Mouse (Mus musculus) lung, postnatal 0 days (tissue): ENCODE results near the gene Madd. TPM values are rescaled to one million over a fixed set of nuclear protein-coding genes. Genes with fewer than 3 reads are reported as not detected.

ENCODE experiments used
- ATAC-seq: fragments of 200-750 bp; cut with Nextera tagmentation; 2 replicates; pipeline ENCODE4 v1.8.0; 2017; ENCODE audit warnings: moderate library complexity
- DNase-seq: peaks from one replicate; pipeline ENCODE4 v3.0.0-alpha.2; 2016; ENCODE audit warnings: low spot score
- H3K27ac ChIP-seq: fragments of 300-500 bp; sonication (generic); 2 replicates; pipeline ENCODE4 v1.5.1; 2014; ENCODE audit warnings: antibody characterized with exemption, mild to moderate bottlenecking, low read length, mixed read lengths
- H3K27me3 ChIP-seq: fragments of 300-500 bp; sonication (generic); replicated peaks from 2 replicates; pipeline ENCODE4 v1.6.1; 2014; ENCODE audit warnings: low read length, mixed read lengths; ENCODE audit not compliant: insufficient read depth
- H3K36me3 ChIP-seq: fragments of 300-500 bp; sonication (generic); 2 replicates; pipeline ENCODE4 v1.6.1; 2014; ENCODE audit warnings: low read length, mixed read lengths; ENCODE audit not compliant: insufficient read depth
- H3K4me1 ChIP-seq: fragments of 300-500 bp; sonication (generic); 2 replicates; pipeline ENCODE4 v1.6.1; 2014; ENCODE audit warnings: antibody characterized with exemption, low read depth, low read length, mixed read lengths; ENCODE audit not compliant: insufficient read depth
- H3K4me2 ChIP-seq: fragments of 300-500 bp; sonication (generic); replicated peaks from 2 replicates; pipeline ENCODE4 v1.6.1; 2014; ENCODE audit warnings: low read depth, mild to moderate bottlenecking, low read length, moderate library complexity, mixed read lengths
- H3K4me3 ChIP-seq: fragments of 300-500 bp; sonication (generic); 2 replicates; pipeline ENCODE4 v1.5.1; 2014; ENCODE audit warnings: low read depth, low read length
- H3K9ac ChIP-seq: fragments of 300-500 bp; sonication (generic); replicated peaks from 2 replicates; pipeline ENCODE4 v1.6.1; 2014; ENCODE audit warnings: low read depth, mild to moderate bottlenecking
- H3K9me3 ChIP-seq: fragments of 300-500 bp; sonication (generic); 2 replicates; pipeline ENCODE4 v1.6.1; 2016; ENCODE audit warnings: low read length, mixed read lengths
- CTCF ChIP-seq: IDR thresholded peaks from 2 replicates; pipeline ENCODE4 v1.5.1; 2016; ENCODE audit warnings: antibody characterized with exemption, mild to moderate bottlenecking
- EP300 ChIP-seq: IDR thresholded peaks from 2 replicates; pipeline ENCODE4 v1.6.1; 2016; ENCODE audit warnings: antibody characterized with exemption, mild to moderate bottlenecking, control low read depth
- WGBS: fragments of 180-500 bp; shearing (Covaris S2); extraction: QIAGEN DNeasy Blood & Tissue Kit; methylation state at CpG from one replicate; pipeline ENCODE4 v1.1.7; 2014; 5-methylcytosine and 5-hydroxymethylcytosine counted together
- polyA plus RNA-seq: library from polyadenylated mRNA; unstranded; fragments of >200 nt; fragmentation: Nextera tagmentation; extraction: Ambion mirVana; gene quantifications from 2 replicates; pipeline ENCODE4 v1.2.1, GENCODE M21; 2015

Madd gene
- polyA plus RNA-seq, 1 experiment from 2014 or later: 7.6 TPM

DNA sequence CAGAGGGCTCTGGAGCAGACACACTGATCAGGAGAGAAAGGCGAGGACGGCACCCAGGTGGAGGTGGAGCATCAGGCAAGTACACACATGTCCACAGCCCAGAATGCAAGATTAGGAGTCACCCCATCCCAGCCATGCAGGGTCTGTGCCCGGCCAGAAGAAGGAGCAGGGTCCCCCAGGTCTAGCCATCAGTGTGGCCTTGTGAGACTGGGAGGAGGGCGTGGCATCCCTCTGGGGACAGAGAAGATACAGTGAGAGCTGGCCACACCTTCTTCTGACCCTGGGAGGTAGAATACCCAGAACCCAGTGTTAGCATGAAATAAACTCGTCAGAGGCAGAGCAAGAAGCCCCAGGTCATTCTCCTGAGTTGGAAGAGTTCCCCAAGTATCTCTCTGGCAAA lies 44.3 kb downstream of the Madd start:
- H3K4me1 ChIP-seq: no peaks in the 10 kb centered on the region
- H3K9ac ChIP-seq: no peak overlapping the region
- H3K27me3 ChIP-seq: no peaks in the 10 kb centered on the region
- H3K36me3 ChIP-seq: peaks cover 13% of the 10 kb centered on the region; the same call in 1 of the 2 replicates
- ATAC-seq: no peak
- TF ChIP-seq EP300 (no peak), CTCF (no peak)
- no peak overlapping the region for H3K4me2 ChIP-seq
- no peak for DNase-seq
- WGBS: 74% methylated on average over 5 of the region's 5 CpGs
- no peak overlapping the region for H3K27ac ChIP-seq
- H3K4me3 ChIP-seq: no peak overlapping the region
- no peaks in the 10 kb centered on the region for H3K9me3 ChIP-seq

DNA sequence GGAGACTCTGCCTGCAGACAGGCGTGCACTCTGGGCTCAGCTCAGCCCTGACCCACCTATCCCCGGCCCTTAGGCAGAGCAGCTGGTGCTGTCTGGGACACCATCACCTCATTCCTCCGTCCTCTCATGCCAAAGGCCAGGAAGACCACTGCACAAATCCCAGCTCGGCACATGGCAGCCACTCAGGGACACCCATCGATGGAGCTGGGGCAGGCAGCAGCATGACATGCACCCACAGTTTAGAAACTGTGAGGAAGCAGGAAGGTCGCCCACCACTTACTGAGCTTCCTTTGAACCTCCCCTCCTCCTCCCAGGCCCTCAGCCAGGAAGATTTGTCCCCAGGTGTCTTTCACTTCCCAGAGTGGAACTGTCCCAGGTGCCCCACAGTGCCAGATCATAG lies 46.2 kb downstream of the Madd start:
- H3K4me3 ChIP-seq: no peak overlapping the region
- no peaks in the 10 kb centered on the region for H3K9me3 ChIP-seq
- WGBS: 54% methylated on average over 6 of the region's 6 CpGs
- 0 out of 2 replicates have a peak, but pooled peaks cover 9% of the 10 kb centered on the region for H3K36me3 ChIP-seq
- H3K27ac ChIP-seq: no peak overlapping the region
- DNase-seq (no peak), ATAC-seq (no peak)
- H3K4me1 ChIP-seq: no peaks in the 10 kb centered on the region
- TF ChIP-seq EP300 (no peak), CTCF (no peak)
- no peak overlapping the region for H3K4me2 ChIP-seq
- H3K9ac ChIP-seq: no peak overlapping the region
- H3K27me3 ChIP-seq: no peaks in the 10 kb centered on the region

GRCm38 (mm10) chr2:91136513-91137412 lies 46.9 kb downstream of the Madd start:
- H3K9ac ChIP-seq: no peak overlapping the region
- TF ChIP-seq CTCF (no peak), EP300 (no peak)
- H3K4me1 ChIP-seq: no peaks in the 10 kb centered on the region
- ATAC-seq (no peak), DNase-seq (no peak)
- H3K4me3 ChIP-seq: no peak overlapping the region
- 0 out of 2 replicates have a peak, but pooled peaks cover 9% of the 10 kb centered on the region for H3K36me3 ChIP-seq
- H3K4me2 ChIP-seq: no peak overlapping the region
- no peaks in the 10 kb centered on the region for H3K9me3 ChIP-seq
- no peaks in the 10 kb centered on the region for H3K27me3 ChIP-seq
- H3K27ac ChIP-seq: no peak overlapping the region
- 67% methylated on average over 11 of the region's 11 CpGs for WGBS

DNA sequence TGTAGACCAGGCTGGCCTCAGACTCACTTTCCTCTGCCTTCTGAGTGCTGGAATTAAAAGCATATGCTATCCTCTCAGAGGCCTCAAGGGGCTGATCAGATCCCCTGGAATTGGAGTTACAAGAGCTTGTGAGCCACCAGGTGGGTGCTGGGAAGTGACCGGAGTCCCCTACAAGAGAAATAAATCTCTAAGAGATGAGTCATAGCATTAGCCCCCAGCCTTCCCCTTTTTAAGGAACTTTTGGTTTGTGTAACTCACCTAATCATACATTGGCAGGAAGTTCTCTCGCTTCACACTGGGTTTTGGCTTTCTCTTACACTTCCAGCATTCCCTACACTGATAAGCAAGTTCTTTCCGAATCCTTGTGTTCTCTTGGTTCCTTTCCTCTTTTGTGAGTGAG lies 51.6 kb downstream of the Madd start:
- no peak for TF ChIP-seq CTCF
- TF ChIP-seq EP300: no peak
- Histone ChIP-seq H3K36me3 (no peaks in the 10 kb centered on the region), H3K4me2 (no peak overlapping the region), H3K9ac (no peak overlapping the region), H3K4me1 (no peaks in the 10 kb centered on the region), H3K9me3 (no peaks in the 10 kb centered on the region), H3K27me3 (no peaks in the 10 kb centered on the region), H3K4me3 (no peak overlapping the region), H3K27ac (no peak overlapping the region)
- WGBS: 55% methylated on average over 3 of the region's 3 CpGs
- ATAC-seq (no peak), DNase-seq (peak; percentile 9)

DNA sequence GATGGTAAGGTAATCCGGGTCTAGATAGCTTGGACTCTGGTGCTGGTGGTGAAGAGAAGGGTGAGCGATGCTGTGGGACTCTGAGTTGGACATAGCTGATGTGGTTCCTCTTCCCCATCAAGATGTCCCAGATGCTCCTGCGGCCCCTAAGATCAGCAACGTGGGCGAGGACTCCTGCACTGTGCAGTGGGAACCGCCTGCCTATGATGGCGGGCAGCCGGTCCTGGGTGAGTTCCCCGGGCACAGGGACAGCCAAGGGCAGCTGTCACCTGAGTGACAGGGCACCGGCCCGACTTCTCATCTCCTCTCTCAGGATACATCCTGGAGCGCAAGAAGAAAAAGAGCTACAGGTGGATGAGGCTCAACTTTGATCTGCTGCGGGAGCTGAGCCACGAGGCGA lies 52.4 kb downstream of the Madd start:
- no peak overlapping the region for H3K4me2 ChIP-seq
- H3K9ac ChIP-seq: no peak overlapping the region
- no peaks in the 10 kb centered on the region for H3K9me3 ChIP-seq
- TF ChIP-seq EP300 (no peak), CTCF (no peak)
- no peak overlapping the region for H3K4me3 ChIP-seq
- H3K27ac ChIP-seq: no peak overlapping the region
- no peak for ATAC-seq
- no peaks in the 10 kb centered on the region for H3K27me3 ChIP-seq
- DNase-seq: no peak
- H3K4me1 ChIP-seq: no peaks in the 10 kb centered on the region
- 85% methylated on average over 15 of the region's 15 CpGs for WGBS
- H3K36me3 ChIP-seq: no peaks in the 10 kb centered on the region

DNA sequence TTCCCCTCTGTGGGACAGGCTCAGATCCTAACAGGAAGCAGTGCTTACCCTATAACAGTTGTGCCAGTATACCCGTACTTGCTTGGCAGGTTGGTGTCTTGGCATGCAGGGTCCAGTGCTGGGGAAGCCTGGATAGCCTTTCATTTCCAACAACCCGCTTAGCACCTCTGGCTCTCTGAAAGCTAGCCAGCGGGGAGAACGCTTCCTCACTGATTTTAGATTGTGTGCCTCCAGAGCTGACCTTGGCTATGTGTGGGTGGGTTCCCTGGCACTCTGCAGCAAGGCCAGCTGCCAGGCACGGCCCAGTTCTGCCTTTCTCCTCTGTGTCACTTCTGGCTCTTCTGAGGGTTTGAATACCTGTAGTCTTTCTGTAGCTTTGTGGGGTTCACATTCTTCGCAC lies 53.5 kb downstream of the Madd start:
- Histone ChIP-seq H3K4me2 (no peak overlapping the region), H3K9ac (no peak overlapping the region), H3K36me3 (no peaks in the 10 kb centered on the region), H3K27ac (no peak overlapping the region), H3K4me1 (no peaks in the 10 kb centered on the region), H3K4me3 (no peak overlapping the region), H3K27me3 (no peaks in the 10 kb centered on the region), H3K9me3 (no peaks in the 10 kb centered on the region)
- TF ChIP-seq CTCF: no peak
- no peak for TF ChIP-seq EP300
- DNase-seq: no peak
- 86% methylated on average over 6 of the region's 6 CpGs for whole genome bisulfite sequencing
- no peak for ATAC-seq
